Mouse (Mus musculus): Measurements from ENCODE around the gene Rad9a.

DNA sequence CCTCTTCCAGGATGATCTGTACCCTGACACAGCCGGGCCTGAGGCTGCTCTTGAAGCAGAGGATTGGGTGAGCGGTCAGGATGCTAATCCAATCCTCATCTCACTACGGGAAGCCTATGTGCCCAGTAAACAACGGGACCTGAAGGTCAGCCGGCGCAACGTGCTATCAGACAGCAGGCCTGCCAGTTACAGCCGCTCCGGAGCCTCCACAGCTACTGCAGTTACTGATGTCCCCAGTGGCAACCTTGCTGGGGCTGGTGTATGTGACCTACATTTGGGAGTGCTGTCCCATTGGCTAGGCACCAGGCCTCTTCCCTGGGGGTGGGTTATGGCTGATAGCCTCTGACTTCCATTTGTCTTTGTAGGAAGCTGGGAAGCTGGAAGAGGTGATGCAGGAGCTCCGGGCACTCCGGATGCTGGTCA is 48.2 kb downstream of the Rad9a start, which contains the start of gene Ptprcap:
- TF ChIP-seq POLR2A (IDR thresholded peaks at IDR 0.05; ENCODE audit: borderline replicate concordance, insufficient read depth, low read length) (peak; percentile 42; the same call in 1 of the 2 replicates), CTCF (IDR thresholded peaks at IDR 0.05; ENCODE audit: borderline replicate concordance, insufficient read depth, low read depth, low read length) (no peak)

Data from cerebellum, adult 2 months (tissue).